Mouse (Mus musculus): ENCODE data around the gene Pglyrp4.
"Not testable (repeated sequence)": the region's sequence is repeated elsewhere in the genome, so short reads cannot be mapped to it uniquely, and the experiment has no call there.

Pglyrp4 gene

DNA sequence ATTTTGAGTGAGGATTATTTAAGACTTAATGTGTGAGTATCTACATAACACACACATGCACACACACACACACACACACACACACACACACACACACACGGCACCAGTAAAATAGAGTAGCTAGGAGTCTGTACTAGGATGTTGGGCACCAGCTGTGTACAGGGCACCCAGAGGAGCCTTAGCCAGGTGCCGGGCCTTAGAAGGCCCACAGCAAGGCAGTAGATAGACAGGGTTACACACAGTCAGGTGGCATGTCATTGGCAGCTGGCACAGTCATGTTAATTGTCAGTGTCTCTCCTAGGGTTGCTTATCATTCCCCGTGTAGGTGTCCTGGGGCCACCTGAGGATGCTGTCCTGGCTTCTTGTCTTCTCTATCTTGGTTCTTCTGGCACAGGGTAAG is at the start of gene Pglyrp4:
Gene Pglyrp4, plus strand, starts transcription at position 301 of the 400 bp plus-strand sequence.
- DNase-seq: no peak

- DNase-seq: no peak
Measured at GRCm38 (mm10) chr3:90678656-90679055, 48.0 kb upstream of the Pglyrp4 start.

- DNase-seq: no peak
Measured at GRCm38 (mm10) chr3:90683929-90684328, 42.8 kb upstream of the Pglyrp4 start.

- DNase-seq: no peak
Measured at GRCm38 (mm10) chr3:90686835-90687234, 39.9 kb upstream of the Pglyrp4 start.

GRCm38 (mm10) chr3:90693496-90693895 is 33.2 kb upstream of the Pglyrp4 start:
- no peak for DNase-seq

GRCm38 (mm10) chr3:90695613-90696012 is 31.1 kb upstream of the Pglyrp4 start, which contains the start of gene S100a9:
Gene S100a9 (minus strand): TSS chr3:90695721.
- DNase-seq: no peak

- DNase-seq: no peak
Measured at GRCm38 (mm10) chr3:90702244-90702643, 24.5 kb upstream of the Pglyrp4 start.

- no peak for DNase-seq
Measured at GRCm38 (mm10) chr3:90708523-90709202, 18.0 kb upstream of the Pglyrp4 start.

DNA sequence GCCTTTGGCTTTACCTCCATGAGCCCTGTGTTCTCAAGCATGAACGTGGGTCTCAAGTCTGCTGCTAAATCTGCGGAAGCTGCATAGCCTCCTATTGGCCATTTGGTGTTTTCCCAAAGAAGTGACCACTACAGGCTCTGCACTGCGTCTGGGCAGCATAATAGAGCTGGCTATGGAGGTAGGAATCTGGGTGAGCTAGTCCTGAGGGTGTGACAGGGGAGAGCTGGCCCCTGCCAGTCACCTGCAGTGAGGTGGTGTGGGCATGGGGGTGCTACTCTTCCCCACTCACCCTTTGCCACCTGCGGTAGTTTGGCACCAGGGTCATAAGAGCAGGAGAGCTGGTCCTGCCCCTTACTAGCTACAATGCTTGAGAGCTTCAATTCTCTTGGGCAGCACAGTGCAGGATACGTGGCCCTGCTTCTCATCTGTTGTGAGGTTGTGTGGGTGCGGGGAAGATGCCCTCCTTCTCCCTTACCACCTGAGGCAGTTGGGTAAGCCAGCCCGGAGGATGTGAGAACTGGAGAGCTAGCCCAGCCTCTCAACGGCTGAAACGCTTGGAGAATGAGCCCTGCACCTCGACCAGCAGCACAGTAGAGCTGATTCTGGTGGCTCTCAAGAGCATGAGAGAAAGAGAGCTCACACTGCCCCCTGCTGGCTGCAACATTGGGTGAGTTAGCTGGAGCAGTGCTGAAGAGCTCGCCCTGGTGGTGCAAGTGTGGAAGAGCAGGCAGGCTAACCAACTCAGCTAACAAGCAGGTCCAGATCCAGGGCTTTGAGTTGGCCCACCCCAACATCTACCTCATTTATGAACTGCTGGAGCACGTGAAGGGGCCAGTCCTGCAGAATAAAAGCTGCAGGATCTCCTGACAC is 16.9 kb upstream of the Pglyrp4 start:
- peak; percentile 85 for DNase-seq

DNA sequence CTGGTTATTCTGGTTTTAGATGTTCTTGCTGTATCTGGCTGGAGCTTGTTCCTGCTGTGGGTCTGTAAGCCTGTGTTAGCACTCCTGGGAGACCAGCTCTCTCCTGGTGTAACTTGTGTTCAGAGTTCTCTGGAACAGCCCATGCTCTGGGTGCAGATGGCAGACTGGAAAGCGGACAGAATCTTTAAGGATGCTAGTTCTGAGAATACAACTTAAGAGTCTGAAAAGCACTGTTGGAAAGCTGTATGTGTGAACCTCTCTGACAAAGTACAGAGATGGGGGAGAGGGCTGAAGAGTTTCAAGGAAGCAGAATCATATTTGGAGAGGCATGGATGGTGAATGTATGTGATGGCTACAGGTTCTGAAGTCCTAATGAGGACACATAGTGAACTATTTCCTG is 23.0 kb downstream of the Pglyrp4 start:
- DNase-seq: no peak

GRCm38 (mm10) chr3:90777776-90778175 is 51.1 kb downstream of the Pglyrp4 start, which contains the start of gene Gm5849:
Gene Gm5849 (minus strand): TSS chr3:90777876.
- DNase-seq: not testable (repeated sequence)

All from kidney, adult 18-20 months (tissue).